Mouse (Mus musculus) MEL (cell line): ENCODE measurements around the gene Prdm11. TPM values are rescaled to one million over a fixed set of nuclear protein-coding genes. Genes with fewer than 3 reads are reported as not detected.

ENCODE experiments used
- DNase-seq: peaks from one replicate; pipeline ENCODE4 v3.0.0; 2011; ENCODE audit warnings: low read depth, low spot score
- H3K27ac ChIP-seq: 2 replicates; pipeline ENCODE4 v1.5.1; 2012; ENCODE audit warnings: low read depth, mild to moderate bottlenecking, control low read depth, low read length, moderate library complexity; ENCODE audit not compliant: control insufficient read depth
- H3K27me3 ChIP-seq, 2 experiments: fragments of 150-350 bp in 1 of 2; sonication (generic) in 1 of 2; 2 replicates each; pipeline ENCODE4 v1.6.1; 2012; ENCODE audit warnings: low read length in 2 of 2, mild to moderate bottlenecking in 2 of 2, improper control_type of control experiment in 1 of 2, moderate library complexity in 1 of 2; ENCODE audit not compliant: insufficient read depth in 2 of 2, control insufficient read depth in 1 of 2
- H3K36me3 ChIP-seq, 2 experiments: 2 replicates each; pipeline ENCODE4 v1.6.1; 2012 to 2014; ENCODE audit warnings: low read length in 2 of 2, improper control_type of control experiment in 1 of 2, inconsistent platforms in 1 of 2, mild to moderate bottlenecking in 1 of 2; ENCODE audit not compliant: insufficient read depth in 2 of 2, control insufficient read depth in 1 of 2
- H3K4me1 ChIP-seq, 2 experiments: fragments of 150-350 bp in 1 of 2; sonication (generic) in 1 of 2; 2 replicates each; pipeline ENCODE4 v1.6.1; 2012; ENCODE audit warnings: low read length in 2 of 2, improper control_type of control experiment in 1 of 2, mild to moderate bottlenecking in 1 of 2; ENCODE audit not compliant: insufficient read depth in 2 of 2, control insufficient read depth in 1 of 2
- H3K4me3 ChIP-seq, 2 experiments: fragments of 150-350 bp in 1 of 2; sonication (generic) in 1 of 2; 2 replicates each; pipeline ENCODE4 v1.5.1; 2012; ENCODE audit warnings: low read depth in 2 of 2, low read length in 2 of 2, mild to moderate bottlenecking in 2 of 2, moderate library complexity in 2 of 2, control low read depth in 1 of 2, improper control_type of control experiment in 1 of 2; ENCODE audit not compliant: control insufficient read depth in 1 of 2, insufficient read depth in 1 of 2
- H3K79me2 ChIP-seq: 2 replicates; pipeline ENCODE4 v1.6.1; 2012; ENCODE audit warnings: mild to moderate bottlenecking, low read length, moderate library complexity; ENCODE audit not compliant: control insufficient read depth, poor library complexity, insufficient read depth
- H3K9ac ChIP-seq: 2 replicates; pipeline ENCODE4 v1.6.1; 2012; ENCODE audit warnings: low read depth, mild to moderate bottlenecking, control low read depth, low read length, moderate library complexity; ENCODE audit not compliant: control insufficient read depth, poor library complexity, severe bottlenecking
- H3K9me3 ChIP-seq: fragments of 150-350 bp; sonication (generic); replicated peaks from 2 replicates; pipeline ENCODE4 v1.6.1; 2012; ENCODE audit warnings: mild to moderate bottlenecking, low read length, improper control_type of control experiment, moderate library complexity; ENCODE audit not compliant: insufficient read depth
- CHD1 ChIP-seq: IDR thresholded peaks from 2 replicates; pipeline ENCODE4 v1.6.1; 2012; ENCODE audit warnings: low read depth, mild to moderate bottlenecking, inconsistent platforms, low read length, improper control_type of control experiment
- CTCF ChIP-seq, 3 experiments: IDR thresholded peaks in 2 of 3; conservative IDR thresholded peaks in 1 of 3; 2 replicates each; pipeline ENCODE4 v1.5.1; 2011 to 2012; ENCODE audit warnings: low read length in 3 of 3, low read depth in 2 of 3, mild to moderate bottlenecking in 2 of 3, improper control_type of control experiment in 1 of 3, inconsistent platforms in 1 of 3, mixed read lengths in 1 of 3, moderate library complexity in 1 of 3; ENCODE audit not compliant: control insufficient read depth in 1 of 3, insufficient read depth in 1 of 3, poor library complexity in 1 of 3, severe bottlenecking in 1 of 3
- ELF1 ChIP-seq: IDR thresholded peaks from 2 replicates; pipeline ENCODE4 v1.6.1; 2014; ENCODE audit warnings: low read depth, mild to moderate bottlenecking, inconsistent platforms, low read length, improper control_type of control experiment, moderate library complexity
- EP300 ChIP-seq, 2 experiments: IDR thresholded peaks; 2 replicates each; pipeline ENCODE4 v1.6.1; 2011; ENCODE audit warnings: improper control_type of control experiment in 2 of 2, low read length in 2 of 2, low read depth in 1 of 2, mild to moderate bottlenecking in 1 of 2
- HCFC1 ChIP-seq: IDR thresholded peaks from 2 replicates; pipeline ENCODE4 v1.6.1; 2012; ENCODE audit warnings: low read depth, mild to moderate bottlenecking, inconsistent platforms, low read length, improper control_type of control experiment, moderate library complexity
- MAZ ChIP-seq: IDR thresholded peaks from 2 replicates; pipeline ENCODE4 v1.6.1; 2012; ENCODE audit warnings: low read depth, mild to moderate bottlenecking, inconsistent platforms, low read length, improper control_type of control experiment
- MYB ChIP-seq: IDR thresholded peaks from 2 replicates; pipeline ENCODE4 v1.6.1; 2011; ENCODE audit warnings: mild to moderate bottlenecking, low read depth, low read length, improper control_type of control experiment
- MYC ChIP-seq: IDR thresholded peaks from 2 replicates; pipeline ENCODE4 v1.6.1; 2011; ENCODE audit warnings: low read depth, mild to moderate bottlenecking, low read length, improper control_type of control experiment, moderate library complexity
- NELFE ChIP-seq: IDR thresholded peaks from 2 replicates; pipeline ENCODE4 v1.6.1; 2011; ENCODE audit warnings: low read depth, low read length, improper control_type of control experiment
- POLR2AphosphoS2 ChIP-seq: IDR thresholded peaks from 2 replicates; pipeline ENCODE4 v1.6.1; 2011; ENCODE audit warnings: low read length, improper control_type of control experiment
- RAD21 ChIP-seq: IDR thresholded peaks from 2 replicates; pipeline ENCODE4 v1.6.1; 2011; ENCODE audit warnings: mild to moderate bottlenecking, low read depth, low read length, improper control_type of control experiment
- RCOR1 ChIP-seq: IDR thresholded peaks from 2 replicates; pipeline ENCODE4 v1.6.1; 2012; ENCODE audit warnings: low read depth, mild to moderate bottlenecking, inconsistent platforms, low read length, improper control_type of control experiment
- SMC3 ChIP-seq: IDR thresholded peaks from 2 replicates; pipeline ENCODE4 v1.6.1; 2011; ENCODE audit warnings: low read depth, low read length, improper control_type of control experiment
- TAL1 ChIP-seq: IDR thresholded peaks from 2 replicates; pipeline ENCODE4 v1.6.1; 2012; ENCODE audit warnings: mild to moderate bottlenecking, inconsistent platforms, low read length, moderate library complexity, mixed read lengths
- TCF12 ChIP-seq: IDR thresholded peaks from 2 replicates; pipeline ENCODE4 v1.6.1; 2014; ENCODE audit warnings: low read depth, mild to moderate bottlenecking, inconsistent platforms, low read length, improper control_type of control experiment, moderate library complexity
- UBTF ChIP-seq: IDR thresholded peaks from 2 replicates; pipeline ENCODE4 v1.6.1; 2012; ENCODE audit warnings: low read depth, mild to moderate bottlenecking, inconsistent platforms, low read length, improper control_type of control experiment, moderate library complexity, borderline replicate concordance; ENCODE audit not compliant: insufficient read depth
- USF1 ChIP-seq: IDR thresholded peaks from 2 replicates; pipeline ENCODE4 v1.6.1; 2014; ENCODE audit warnings: low read depth, mild to moderate bottlenecking, inconsistent platforms, low read length, improper control_type of control experiment, moderate library complexity
- ZKSCAN1 ChIP-seq: IDR thresholded peaks from 2 replicates; pipeline ENCODE4 v1.6.1; 2012; ENCODE audit warnings: low read depth, mild to moderate bottlenecking, inconsistent platforms, low read length, improper control_type of control experiment, moderate library complexity
- ZMIZ1 ChIP-seq: IDR thresholded peaks from 2 replicates; pipeline ENCODE4 v1.6.1; 2012; ENCODE audit warnings: low read depth, mild to moderate bottlenecking, inconsistent platforms, low read length, improper control_type of control experiment, moderate library complexity
- polyA plus RNA-seq, 2 experiments: library from polyadenylated mRNA; stranded (reverse) in 1 of 2; unstranded in 1 of 2; fragments of >175 nt in 1 of 2; fragments of >200 nt in 1 of 2; gene quantifications; 2 replicates each; pipeline versions ENCODE4 v1.2.1 to v1.2.4; 2012; ENCODE audit warnings: low replicate concordance in 2 of 2, low read depth in 1 of 2; ENCODE audit not compliant: insufficient read length in 2 of 2, insufficient read depth in 1 of 2, missing spikeins in 1 of 2
- total RNA-seq: library from RNA; depleted of rRNA; stranded (reverse); fragments of 300-350 nt; gene quantifications from 2 replicates; pipeline ENCODE4 v1.2.3, GENCODE M21; 2012

Prdm11 gene
- total and polyA plus RNA-seq, 3 experiments, result 5.5 to 9.2 TPM; not detected in 1

GRCm38 (mm10) chr2:92989593-92989992 is 56.4 kb downstream of the Prdm11 start:
- Histone ChIP-seq H3K79me2 (no peaks in the 10 kb centered on the region), H3K9me3 (no peaks in the 10 kb centered on the region), H3K4me3 (no peak overlapping the region), H3K27ac (no peak overlapping the region), H3K9ac (no peak overlapping the region), H3K4me1 (no peaks in the 10 kb centered on the region), H3K27me3 (no peaks in the 10 kb centered on the region), H3K36me3 (no peaks in the 10 kb centered on the region)
- DNase-seq, result no peak
- TF ChIP-seq MYC (no peak), ZKSCAN1 (no peak), MYB (no peak), TAL1 (no peak), POLR2AphosphoS2 (no peak), TCF12 (no peak), MAZ (no peak), HCFC1 (no peak), ZMIZ1 (no peak), NELFE (no peak), ELF1 (no peak), RCOR1 (no peak), EP300 (IDR thresholded peaks at IDR 0.05; ENCODE audit: low read depth in 1 of 2, low read length in 2 of 2) (no peak), USF1 (no peak), RAD21 (no peak), UBTF (no peak)

GRCm38 (mm10) chr2:92987901-92988631 is 57.9 kb downstream of the Prdm11 start:
- peaks cover 6 to 11% of the 10 kb centered on the region in 2 experiments for H3K4me1 ChIP-seq
- H3K36me3 ChIP-seq, result peaks cover 0 to 10% of the 10 kb centered on the region in 2 experiments; a peak in 2 of 4 replicates
- H3K27me3 ChIP-seq, result no peaks in the 10 kb centered on the region
- no peak for DNase-seq
- no peaks in the 10 kb centered on the region for H3K9me3 ChIP-seq
- H3K4me3 ChIP-seq, result no peak overlapping the region
- H3K79me2 ChIP-seq, result no peaks in the 10 kb centered on the region
- TF ChIP-seq CHD1 (no peak), MYC (no peak), SMC3 (peak; percentile 30), ZMIZ1 (no peak), CTCF (IDR thresholded peaks at IDR 0.05 in 2 of 3, conservative IDR thresholded peaks at IDR 0.05 in 1 of 3; ENCODE audit: control insufficient read depth in 1 of 3, insufficient read depth in 1 of 3, low read depth in 2 of 3, low read length in 3 of 3, poor library complexity in 1 of 3, severe bottlenecking in 1 of 3) (peak in 2 of 3 experiments; percentile 28 to 34; a peak in 3 of 6 replicates)
- H3K9ac ChIP-seq, result no peak overlapping the region
- no peak overlapping the region for H3K27ac ChIP-seq
